Mouse (Mus musculus) Muller cell, postnatal 12 days (primary cell): ENCODE measurements around the gene Gnpda2.
A peak's percentile ranks its signal among the peaks of the same experiment; 100 is the strongest.

Source experiments
- DNase-seq: peaks from one replicate; pipeline ENCODE4 v3.0.0-alpha.2; 2015; ENCODE audit errors: inconsistent ontology term

Gene Gnpda2

GRCm38 (mm10) chr5:69591640-69592461, at the start of gene Gnpda2:
Gene Gnpda2 (minus strand): TSS chr5:69592340.
- peak; percentile 90 for DNase-seq

GRCm38 (mm10) chr5:69634766-69635165, 42.6 kb upstream of the Gnpda2 start:
- no peak for DNase-seq

GRCm38 (mm10) chr5:69620899-69621298, 28.8 kb upstream of the Gnpda2 start:
- no peak for DNase-seq

DNA sequence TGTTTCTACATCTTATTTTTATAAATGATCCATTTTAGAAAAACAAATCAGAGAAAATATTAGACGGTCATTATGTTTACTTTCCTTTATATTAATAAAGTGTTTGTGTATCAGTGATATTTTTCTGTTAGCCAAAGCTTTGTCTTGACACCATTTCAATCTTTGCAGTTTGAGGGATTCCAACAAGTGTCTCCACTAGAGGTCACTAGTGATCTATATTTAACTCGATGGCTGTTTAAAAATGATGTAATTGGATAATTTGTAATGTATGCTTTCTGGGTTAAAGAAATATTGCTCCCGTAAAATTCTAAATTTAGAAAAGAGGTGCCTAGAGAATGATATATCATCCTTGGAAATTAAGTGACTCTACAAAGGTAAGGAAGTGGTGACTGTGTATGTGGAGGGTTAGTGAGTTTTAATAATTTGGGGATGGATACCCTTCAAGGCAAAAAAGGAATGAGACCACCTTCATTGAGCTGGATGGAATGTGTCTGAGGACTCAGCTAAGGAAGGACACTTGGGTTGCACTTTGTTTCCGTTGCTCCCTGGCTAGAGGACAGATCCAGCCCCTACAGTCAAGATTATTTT, 21.2 kb upstream of the Gnpda2 start:
- DNase-seq, result peak; percentile 3

DNA sequence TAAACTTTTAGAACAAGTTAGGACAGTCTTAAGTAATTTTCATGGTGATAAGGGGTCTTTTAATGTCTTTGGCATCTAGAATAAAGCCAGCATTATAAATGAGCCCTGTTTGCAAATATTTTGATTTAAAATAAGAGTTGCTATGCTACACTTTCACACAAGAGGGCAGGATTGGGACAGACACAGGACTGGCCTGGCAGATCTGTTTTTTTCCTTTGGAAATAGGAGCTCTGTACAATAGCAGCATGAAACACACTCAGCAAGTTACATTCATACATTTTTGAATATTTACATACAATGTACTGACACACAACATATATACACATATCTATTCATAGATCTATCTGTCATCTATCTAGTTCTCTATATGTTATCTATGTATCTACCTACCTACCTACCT, 8.9 kb upstream of the Gnpda2 start:
- DNase-seq, result no peak

- peak; percentile 35 for DNase-seq
Observed at GRCm38 (mm10) chr5:69557404-69557935, 34.7 kb downstream of the Gnpda2 start.

DNA sequence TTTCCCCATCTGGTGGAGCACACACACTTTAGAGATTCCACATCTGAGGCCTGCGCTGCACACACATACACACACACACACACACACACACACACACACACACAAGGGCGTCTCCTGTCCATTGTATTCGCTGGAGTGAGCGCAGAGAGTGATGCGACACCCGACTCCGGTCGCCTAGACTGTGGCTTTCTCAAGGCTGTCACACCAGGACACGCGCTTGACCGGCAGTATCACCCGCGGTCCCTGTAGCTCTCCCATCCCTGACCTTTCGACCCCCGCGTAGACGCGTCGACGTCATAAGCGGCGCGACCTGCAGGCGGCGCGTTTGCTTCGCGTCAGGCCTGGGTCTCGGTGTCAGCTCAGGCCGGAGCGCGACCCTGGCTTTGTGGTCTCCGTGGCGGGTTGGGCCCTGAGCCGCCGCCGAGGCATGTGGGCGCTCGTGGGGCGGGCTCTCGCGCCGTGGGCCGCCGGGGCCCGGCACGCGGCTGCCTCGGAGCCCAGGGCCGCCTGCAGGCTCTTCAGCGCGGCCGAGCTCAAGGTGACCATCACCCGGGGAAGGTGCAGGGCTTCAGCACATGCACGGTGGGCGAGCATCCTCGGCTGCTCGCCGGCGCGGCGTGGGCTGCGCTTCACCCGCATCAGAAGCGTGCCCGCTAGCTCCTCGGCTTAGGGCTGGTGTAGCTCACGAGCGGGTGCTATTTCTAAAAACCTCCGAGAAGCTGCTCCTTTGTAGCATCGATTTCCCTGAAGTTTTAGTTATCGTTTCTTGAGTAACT, 35.3 kb downstream of the Gnpda2 start, which contains the start of gene Guf1:
Guf1 (plus strand) TSS at position 296 of the 776 bp plus-strand sequence.
- peak; percentile 95 for DNase-seq

- no peak for DNase-seq
Observed at GRCm38 (mm10) chr5:69542489-69542888, 49.7 kb downstream of the Gnpda2 start, which contains the start of gene Yipf7. Gene Yipf7 (minus strand): TSS chr5:69542648.

DNA sequence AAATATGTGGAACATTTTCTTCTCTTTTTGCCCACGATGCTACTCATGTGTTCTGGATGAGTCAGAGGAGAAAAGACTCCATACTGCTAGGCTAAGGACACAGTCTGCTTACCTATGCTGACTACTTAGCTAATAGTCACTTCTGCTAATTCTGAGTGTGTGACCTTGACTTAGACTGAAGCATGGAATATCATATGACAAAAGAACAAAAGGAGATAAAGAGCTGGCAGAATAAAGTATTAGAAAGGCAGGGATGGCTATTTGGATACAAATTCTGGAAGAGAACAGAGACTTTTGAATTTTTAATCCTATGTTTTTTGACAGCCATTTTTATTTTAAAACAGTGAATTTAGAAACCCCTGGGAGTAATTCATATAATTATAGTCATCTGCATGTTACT, 50.5 kb downstream of the Gnpda2 start:
- no peak for DNase-seq

DNA sequence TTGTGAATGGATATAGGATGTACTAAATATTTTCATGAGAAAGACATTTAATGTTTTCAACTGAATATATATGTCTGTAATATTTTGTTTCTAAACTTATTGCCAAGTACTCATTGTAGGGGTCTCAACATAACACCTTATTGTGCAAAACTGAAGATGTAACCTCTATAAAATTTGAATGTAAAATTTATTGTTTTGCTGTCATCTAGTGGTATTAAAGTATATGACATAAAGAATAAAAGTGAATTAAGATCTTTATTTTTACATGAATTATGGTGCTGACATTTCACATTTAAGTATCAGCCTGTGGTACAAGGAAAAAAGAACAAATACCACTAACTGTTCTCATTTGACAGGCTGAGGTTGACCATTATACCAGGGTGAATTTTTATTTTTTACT, 68.2 kb downstream of the Gnpda2 start:
- DNase-seq, result peak; percentile 3
